Mouse (Mus musculus) T-helper 2 cell (primary cell): ENCODE data around the gene Tex13c2.

Experiments used
- in situ Hi-C: fragments of 300-600 bp; cut with MboI, MseI; formaldehyde crosslinking; loops from one replicate; pipeline ENCODE4 v1.15.1; 2025; ENCODE audit warnings: high pct_unique_total_duplicates

Gene Tex13c2

DNA sequence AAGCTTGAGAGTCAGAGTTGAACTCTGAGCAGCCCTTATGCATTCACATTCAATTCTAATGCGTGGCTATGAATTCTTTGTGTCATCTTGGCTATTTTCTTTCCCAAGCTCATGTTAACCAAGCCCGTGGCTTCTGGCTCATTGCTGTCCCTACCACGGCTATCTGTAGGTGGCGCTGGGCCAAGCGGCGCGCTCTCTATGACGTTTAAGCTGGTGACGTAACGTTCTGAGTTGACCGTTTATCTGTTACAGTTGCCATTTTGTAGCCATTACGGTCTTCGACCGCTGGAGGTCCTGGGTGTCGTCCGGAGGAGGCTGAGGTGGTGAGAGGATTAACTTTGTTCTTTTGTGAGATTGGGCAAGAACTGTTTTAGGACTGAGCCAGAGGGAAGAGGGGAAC lies at the start of gene Tex13c2:
Tex13c2 (plus strand) TSS at position 246 of the 400 bp plus-strand sequence.
- in situ Hi-C loops = no loop called here

DNA sequence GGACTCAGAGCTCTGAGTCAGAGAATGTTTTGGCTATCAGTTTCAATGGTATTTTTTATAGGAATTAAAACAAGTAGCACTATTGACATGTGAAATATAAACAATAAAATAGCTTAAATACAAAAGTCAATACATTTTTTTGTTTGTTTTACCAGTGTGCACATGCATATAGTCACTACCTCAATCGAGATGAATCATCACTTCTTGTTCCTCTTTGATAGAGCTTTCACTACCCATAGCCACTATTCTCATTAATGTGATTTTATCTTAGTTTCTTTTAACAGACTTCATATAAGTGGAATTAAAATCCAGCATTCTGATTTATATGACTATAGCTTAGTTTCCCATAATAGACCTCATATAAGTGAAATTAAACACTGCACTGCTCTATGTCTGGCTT lies 39.2 kb upstream of the Tex13c2 start:
- in situ Hi-C loops = loop anchor here (10.0 kb wide), 1 partner anchor 1156 kb away; no protein-coding TSS in a partner anchor

DNA sequence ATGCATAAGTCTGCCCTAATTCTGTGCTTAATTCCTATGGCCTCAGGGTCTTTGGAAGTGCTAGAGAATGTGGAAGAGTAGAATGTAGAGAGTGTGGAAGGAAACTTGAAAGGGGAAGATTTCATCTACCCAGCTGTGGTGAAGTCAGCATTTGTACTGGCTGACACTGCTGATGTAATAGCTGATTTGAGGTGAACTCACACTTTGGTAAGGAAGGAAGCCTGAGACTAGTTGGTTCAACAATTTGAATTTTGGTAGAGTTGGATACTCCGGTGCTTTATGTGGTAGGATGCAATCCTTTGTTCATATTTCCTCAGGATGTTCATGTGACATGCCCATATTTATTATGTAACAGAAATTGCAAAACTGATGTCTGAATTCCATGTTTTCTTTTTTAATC lies 36.5 kb upstream of the Tex13c2 start:
- in situ Hi-C loops = loop anchor here (10.0 kb wide), 1 partner anchor 1158 kb away; no protein-coding TSS in a partner anchor

DNA sequence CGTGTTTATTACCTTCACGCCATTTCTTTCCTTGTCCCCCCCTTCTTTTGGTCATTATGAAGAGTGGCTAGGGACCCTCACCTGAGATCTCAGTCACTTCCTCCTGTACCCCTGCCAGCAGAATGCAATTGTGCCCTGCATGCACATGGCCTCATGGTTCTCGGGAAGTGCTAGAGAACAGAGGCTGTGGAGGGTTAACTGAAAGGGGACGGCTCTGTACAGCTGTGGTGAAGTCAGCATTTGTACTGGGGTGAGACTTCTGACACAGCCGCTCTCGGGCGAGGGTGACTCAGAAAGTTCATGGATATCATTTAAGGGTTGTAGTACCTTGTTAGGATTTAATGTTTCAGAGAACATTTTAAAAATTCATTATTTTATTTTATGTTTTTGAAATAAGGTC lies 35.0 kb upstream of the Tex13c2 start:
- in situ Hi-C loops = loop anchor here (10.0 kb wide), 1 partner anchor 1160 kb away; no protein-coding TSS in a partner anchor

DNA sequence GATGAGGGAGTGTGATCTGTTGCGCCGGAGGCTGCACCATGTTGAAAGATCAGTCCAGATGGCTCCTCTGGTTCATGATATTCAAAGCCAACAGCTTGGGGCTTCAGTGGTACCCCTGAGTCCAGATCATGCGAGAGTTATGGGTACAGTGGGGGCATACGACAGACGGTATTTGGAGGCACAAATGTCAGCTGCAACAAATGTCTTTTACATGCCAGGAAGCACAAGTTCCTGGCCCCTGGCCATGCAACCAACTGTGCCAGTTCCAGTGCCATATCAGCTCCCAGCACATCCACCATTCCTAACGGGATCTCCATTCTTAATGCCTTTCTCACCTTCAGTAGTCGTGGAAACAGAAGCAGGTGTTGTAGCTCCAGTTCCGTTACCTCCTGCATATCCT lies 845 bp downstream of the Tex13c2 start:
- in situ Hi-C loops = no loop called here

DNA sequence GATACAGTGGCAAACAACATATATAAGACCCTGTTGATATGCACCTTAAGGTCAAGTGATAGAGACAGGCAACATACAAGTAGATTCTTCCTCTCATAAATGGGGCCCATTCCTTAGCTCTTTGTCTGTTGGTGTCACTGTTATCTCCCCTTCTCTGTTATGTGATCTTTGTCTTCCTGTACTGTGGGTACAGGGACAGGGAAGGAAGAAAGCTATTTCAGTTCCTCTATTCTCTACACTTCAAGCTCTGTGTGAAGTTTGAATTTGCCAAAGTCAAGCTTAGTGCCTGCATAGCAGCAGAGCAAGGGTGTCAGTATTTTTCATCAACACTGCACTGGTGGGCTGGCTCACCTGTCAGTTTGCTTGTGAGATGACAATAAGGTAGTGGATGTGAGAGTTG lies 11.0 kb downstream of the Tex13c2 start:
- in situ Hi-C loops = loop anchor here (10.0 to 25.0 kb wide), 2 partner anchors 136 to 238 kb away; no protein-coding TSS in a partner anchor

DNA sequence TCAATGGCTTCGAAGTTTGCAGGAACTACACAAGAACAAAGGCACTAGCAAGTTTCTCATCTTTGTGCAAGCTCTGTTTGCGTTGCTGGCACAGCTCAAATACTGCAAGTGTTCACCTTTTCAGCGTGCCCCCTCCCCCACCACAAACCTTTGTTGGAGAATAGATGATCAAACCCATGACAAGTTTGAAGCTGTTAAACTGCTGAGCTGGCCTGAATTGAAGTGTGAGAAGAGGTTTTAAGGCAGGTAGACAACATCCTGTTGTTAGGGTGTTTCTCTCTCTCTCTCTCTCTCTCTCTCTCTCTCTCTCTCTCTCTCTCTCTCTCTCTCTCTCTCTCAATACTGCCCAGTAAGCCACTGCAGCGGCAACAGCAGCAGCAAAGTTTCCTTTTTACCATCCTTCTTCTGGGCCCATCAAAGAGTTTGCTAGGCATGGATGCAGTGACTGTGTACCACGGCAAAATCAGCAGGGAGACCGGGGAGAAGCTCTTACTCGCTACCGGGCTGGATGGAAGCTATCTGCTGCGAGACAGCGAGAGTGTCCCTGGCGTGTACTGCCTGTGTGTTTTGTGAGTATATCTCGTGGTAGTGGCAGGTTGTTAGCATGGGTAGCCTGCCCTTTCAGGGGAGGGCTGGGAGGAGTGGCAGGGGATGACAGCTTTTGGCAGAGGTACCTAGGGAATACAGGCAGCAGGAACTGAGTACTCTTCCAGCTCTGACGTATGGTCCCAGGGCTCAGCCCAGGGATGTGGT lies 13.0 kb downstream of the Tex13c2 start, which contains the start of gene Sh2d1a:
Sh2d1a (plus strand) TSS at position 163 of the 753 bp plus-strand sequence.
- in situ Hi-C loops = loop anchor here (10.0 to 25.0 kb wide), 2 partner anchors 138 to 240 kb away; no protein-coding TSS in a partner anchor

DNA sequence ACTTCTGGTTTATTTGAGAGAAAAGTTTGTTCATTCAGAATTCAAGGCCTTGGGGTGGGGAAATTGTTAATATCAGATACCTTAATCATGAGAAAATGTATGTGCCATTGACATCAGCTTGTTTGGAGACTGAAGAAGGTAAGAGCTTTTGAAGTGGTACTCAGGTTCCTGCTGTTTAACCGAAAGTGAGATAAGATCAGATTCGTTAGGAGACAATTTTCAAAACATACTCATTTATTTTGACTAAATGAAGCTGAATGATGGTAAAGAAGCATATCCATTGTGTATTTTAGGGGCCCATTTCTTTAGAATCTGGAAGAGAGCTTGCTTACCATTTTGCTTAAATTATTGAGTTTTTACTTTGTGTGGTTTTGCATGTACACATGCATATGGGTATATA lies 21.6 kb downstream of the Tex13c2 start:
- in situ Hi-C loops = loop anchor here (25.0 kb wide), 1 partner anchor 249 kb away; no protein-coding TSS in a partner anchor

DNA sequence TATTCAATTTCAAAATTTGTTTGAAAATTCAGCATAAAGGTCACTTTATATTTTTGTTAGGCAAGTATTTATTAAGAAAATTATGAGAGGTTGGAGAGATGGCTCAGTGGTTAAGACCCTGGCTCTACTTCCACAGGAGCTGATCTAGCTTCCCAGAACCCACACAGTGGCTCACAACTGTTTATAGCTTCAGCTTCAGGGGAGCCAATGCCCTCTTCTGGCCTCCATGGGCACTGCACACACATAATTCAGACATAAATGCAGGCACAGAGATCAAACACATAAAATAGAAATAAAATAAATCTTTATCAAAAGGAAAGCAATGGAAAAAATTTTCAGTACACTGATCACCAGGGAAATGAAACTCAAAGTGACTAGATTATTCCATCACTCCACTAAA lies 23.1 kb downstream of the Tex13c2 start:
- in situ Hi-C loops = loop anchor here (25.0 kb wide), 1 partner anchor 250 kb away; no protein-coding TSS in a partner anchor

DNA sequence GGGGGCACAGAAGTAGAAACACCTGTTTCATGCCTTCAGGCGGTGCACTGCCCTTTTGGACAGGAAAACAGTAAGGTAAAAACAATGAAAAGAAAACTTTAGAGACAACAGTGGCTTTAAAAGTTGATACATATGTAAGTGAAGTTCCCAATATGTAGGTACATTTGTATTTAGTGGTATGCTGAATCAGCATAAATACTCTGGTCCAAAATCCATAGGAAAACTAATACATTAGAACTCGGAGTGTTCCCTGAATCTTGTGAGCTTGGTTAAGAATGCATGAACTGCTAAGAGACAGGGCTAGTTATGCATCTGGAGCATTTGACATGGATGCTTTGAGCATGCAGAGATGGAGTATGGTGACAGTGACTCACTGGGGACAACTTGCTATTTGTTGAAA lies 33.4 kb downstream of the Tex13c2 start:
- in situ Hi-C loops = loop anchor here (25.0 kb wide), 1 partner anchor 261 kb away; no protein-coding TSS in a partner anchor

DNA sequence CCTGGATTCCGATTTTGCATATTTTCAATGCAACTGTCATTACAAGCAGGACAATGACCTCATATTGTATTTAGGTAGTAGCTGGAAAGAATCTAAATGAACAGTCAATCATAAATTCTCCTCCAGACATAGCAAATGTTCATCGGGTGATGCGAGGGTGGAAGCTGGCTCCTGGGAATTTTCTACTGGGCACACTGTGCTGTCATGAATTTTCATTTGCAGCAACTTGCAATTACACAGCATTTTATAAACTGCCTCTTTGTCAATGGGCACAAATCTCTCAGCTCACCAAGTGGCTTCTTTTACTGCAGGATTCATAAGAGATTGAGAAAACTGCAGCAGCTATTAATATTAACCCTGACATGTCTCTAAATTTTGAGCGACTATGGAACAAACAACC lies 41.2 kb downstream of the Tex13c2 start:
- in situ Hi-C loops = no loop called here

DNA sequence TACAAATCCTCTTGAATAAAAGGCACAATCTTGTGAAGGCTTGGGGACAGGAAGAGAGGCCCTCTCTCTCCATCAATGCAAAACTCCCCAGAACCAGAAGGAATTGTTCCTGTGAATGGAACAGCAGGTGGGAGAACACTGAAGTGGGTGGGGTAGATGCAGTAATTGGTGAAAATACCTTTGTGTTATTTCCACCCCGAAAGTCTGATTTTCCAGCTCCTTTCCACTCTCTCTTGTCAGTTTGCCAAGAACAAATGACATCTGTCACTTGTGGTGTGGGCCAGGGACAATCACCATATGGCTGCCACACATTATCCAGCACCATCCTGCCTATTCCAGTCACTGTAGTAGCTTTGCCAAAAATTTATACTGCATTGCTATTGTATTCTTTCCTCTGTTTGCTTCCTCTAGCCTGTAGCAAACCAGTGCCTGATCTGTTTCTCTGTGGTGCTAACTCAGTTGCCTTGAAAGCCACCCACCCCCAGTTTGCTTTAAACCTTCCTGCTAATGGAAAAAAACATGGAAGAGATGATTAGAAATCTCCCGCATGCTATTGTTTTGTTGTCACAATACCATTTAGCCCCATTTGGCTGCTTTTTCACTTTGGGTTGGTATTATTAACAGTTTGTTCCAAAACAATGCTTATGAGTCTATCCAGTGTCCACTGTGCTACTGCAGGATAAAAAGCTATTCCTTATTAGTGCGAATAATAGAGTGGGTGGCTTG lies 50.7 kb downstream of the Tex13c2 start:
- in situ Hi-C loops = no loop called here

DNA sequence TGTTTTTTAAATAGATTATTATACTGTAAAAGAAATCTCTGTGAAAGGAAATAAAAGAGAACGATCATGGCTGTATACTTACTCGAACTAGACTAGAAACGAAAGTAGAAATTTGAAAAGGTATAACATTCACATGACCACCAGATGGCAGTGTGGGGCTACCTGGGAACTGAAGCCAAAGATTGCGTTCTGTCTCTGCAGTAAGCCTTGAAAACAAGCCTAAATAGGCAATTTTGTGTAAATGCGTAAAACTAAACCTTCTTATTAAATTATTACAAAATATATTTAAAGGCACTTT lies 51.2 kb downstream of the Tex13c2 start:
- in situ Hi-C loops = no loop called here
